ENCODE assay signal across 22 mouse cellular contexts in the genomic region with DNA sequence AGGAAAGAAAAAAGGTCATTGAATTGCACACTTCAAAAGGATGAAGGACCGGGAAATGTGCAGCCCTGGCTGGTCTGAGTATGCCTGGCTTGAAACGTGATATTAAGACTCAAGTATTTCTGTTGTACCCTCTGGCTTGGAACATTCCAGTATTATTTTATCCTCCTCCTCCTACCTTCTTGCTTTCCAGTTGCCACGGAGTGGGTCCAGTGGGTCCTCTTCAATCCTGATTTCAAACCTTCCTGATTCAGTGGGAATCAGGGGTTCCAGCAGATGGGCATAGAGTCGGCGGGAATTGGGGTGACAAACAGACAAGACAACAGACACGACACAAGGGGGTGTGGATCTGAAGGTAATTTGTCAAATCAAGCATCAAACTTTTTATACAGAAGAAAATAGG. TPM values are rescaled to one million over a fixed set of nuclear protein-coding genes. Genes with fewer than 3 reads are reported as not detected.
DNase-seq lines count a peak whose midpoint lies in the region; ATAC-seq and TF ChIP-seq lines count a peak whose summit lies in the region.
"Had no signal": no experiment of that assay in that cellular context is flagged by ENCODE, and none has a peak within 500 bp of the region (broad histone marks: within the 10 kb centered on the region; RNA-seq: fewer than 3 reads in every experiment).

No protein-coding gene starts in this region.

- TF ChIP-seq CTCF in G1E (IDR thresholded peaks at IDR 0.05; ENCODE audit: low read depth, low read length), result no peak

- DNase-seq in heart, embryonic 10.5 days (ENCODE audit: low spot score), result peak; percentile 66
- no peak for DNase-seq in heart, postnatal 14 days
- DNase-seq in G1E (ENCODE audit: low spot score), result no peak
- no peak for DNase-seq in lung, postnatal 4 days
- DNase-seq: adrenal gland, adult 8-10 months; adrenal gland, postnatal 36 days; cerebellum, adult 11 months; cerebellum, adult 8-10 months; cerebellum, postnatal 14 days; embryo, embryonic 11 days; forebrain, postnatal 0 days; gastrocnemius, postnatal 25 days had no signal

- intact Hi-C loops in heart, postnatal 14 days (cut with DNase I), result loop anchor here (5.0 kb wide), 1 partner anchor 40 kb away; no protein-coding TSS in a partner anchor

- no peak for ATAC-seq in G1E (ENCODE audit: extremely low read depth, insufficient number of reproducible peaks, low FRiP score, poor library complexity, severe bottlenecking)
- ATAC-seq in liver, embryonic 12.5 days, result no peak
- ATAC-seq in liver, embryonic 16.5 days (ENCODE audit: low read depth), result no peak
- no peak for ATAC-seq in megakaryocyte progenitor cell, adult 5-6 weeks (replicated peaks; ENCODE audit: poor library complexity)
- ATAC-seq: forebrain, embryonic 13.5 days; forebrain, postnatal 0 days had no signal

- H3K27ac ChIP-seq in heart, embryonic 10.5 days, result 0 out of 2 replicates have a peak overlapping the region, but pooled peaks have one; percentile 42
- H3K27ac ChIP-seq in liver, embryonic 12.5 days, result peak overlapping the region; percentile 97
- H3K27ac ChIP-seq in liver, embryonic 16.5 days (ENCODE audit: low read length), result peak overlapping the region; percentile 97
- H3K27ac ChIP-seq: embryonic facial prominence, embryonic 12.5 days; forebrain, embryonic 13.5 days; heart, embryonic 15.5 days; hindbrain, embryonic 10.5 days; hindbrain, embryonic 14.5 days had no signal

- 80% methylated on average over 6 of the region's 6 CpGs for WGBS in heart, embryonic 10.5 days
- WGBS in liver, embryonic 12.5 days (ENCODE audit: insufficient replicate concordance), result 73% methylated on average over 6 of the region's 6 CpGs
- 73% methylated on average over 6 of the region's 6 CpGs for WGBS in liver, embryonic 16.5 days (ENCODE audit: insufficient replicate concordance)

- no peaks in the 10 kb centered on the region for H3K27me3 ChIP-seq in heart, embryonic 10.5 days (ENCODE audit: insufficient read depth, poor library complexity, severe bottlenecking)
- no peaks in the 10 kb centered on the region for H3K27me3 ChIP-seq in G1E (ENCODE audit: insufficient read depth, low read length)
- H3K27me3 ChIP-seq in liver, embryonic 12.5 days (replicated peaks), result no peaks in the 10 kb centered on the region
- no peaks in the 10 kb centered on the region for H3K27me3 ChIP-seq in liver, embryonic 16.5 days (ENCODE audit: control insufficient read depth, insufficient read depth, low read depth, low read length)
- H3K27me3 ChIP-seq: CH12.LX; embryonic facial prominence, embryonic 12.5 days; forebrain, embryonic 13.5 days; heart, embryonic 15.5 days had no signal

- no peak overlapping the region for H3K4me3 ChIP-seq in heart, embryonic 10.5 days
- H3K4me3 ChIP-seq in G1E (ENCODE audit: low read depth, low read length), result peak overlapping the region; percentile 28; the same call in 1 of the 2 replicates
- no peak overlapping the region for H3K4me3 ChIP-seq in liver, embryonic 12.5 days
- H3K4me3 ChIP-seq in liver, embryonic 16.5 days (ENCODE audit: low read depth, low read length), result no peak overlapping the region
- H3K4me3 ChIP-seq: embryonic facial prominence, embryonic 12.5 days; forebrain, embryonic 13.5 days; heart, embryonic 15.5 days; hindbrain, embryonic 10.5 days had no signal

- peak overlapping the region; percentile 72; the same call in 1 of the 2 replicates for H3K9ac ChIP-seq in liver, embryonic 12.5 days
- peak overlapping the region; percentile 41 for H3K9ac ChIP-seq in liver, embryonic 16.5 days (ENCODE audit: low read depth, low read length)
- H3K9ac ChIP-seq: embryonic facial prominence, embryonic 12.5 days; forebrain, embryonic 13.5 days; forebrain, postnatal 0 days; heart, embryonic 15.5 days; hindbrain, embryonic 14.5 days had no signal

- H3K4me1 ChIP-seq in heart, embryonic 10.5 days, result peaks cover 5% of the 10 kb centered on the region
- H3K4me1 ChIP-seq in G1E (ENCODE audit: insufficient read depth, low read depth, low read length), result peaks cover 69% of the 10 kb centered on the region
- peaks cover 83% of the 10 kb centered on the region for H3K4me1 ChIP-seq in liver, embryonic 12.5 days
- peaks cover 61% of the 10 kb centered on the region for H3K4me1 ChIP-seq in liver, embryonic 16.5 days (ENCODE audit: control insufficient read depth, low read depth, low read length)

- peak overlapping the region; percentile 69 for H3K4me2 ChIP-seq in liver, embryonic 12.5 days
- H3K4me2 ChIP-seq in liver, embryonic 16.5 days (ENCODE audit: low read depth, low read length), result peak overlapping the region; percentile 46
- H3K4me2 ChIP-seq: embryonic facial prominence, embryonic 12.5 days; forebrain, embryonic 13.5 days; heart, embryonic 11.5 days; heart, embryonic 15.5 days; hindbrain, embryonic 14.5 days had no signal

- H3K36me3 ChIP-seq in heart, embryonic 10.5 days, result no peaks in the 10 kb centered on the region
- peaks cover 2% of the 10 kb centered on the region for H3K36me3 ChIP-seq in G1E (replicated peaks)
- no peaks in the 10 kb centered on the region for H3K36me3 ChIP-seq in liver, embryonic 12.5 days
- no peaks in the 10 kb centered on the region for H3K36me3 ChIP-seq in liver, embryonic 16.5 days (ENCODE audit: control insufficient read depth, insufficient read depth)
- H3K36me3 ChIP-seq: embryonic facial prominence, embryonic 12.5 days; heart, embryonic 15.5 days; hindbrain, embryonic 10.5 days had no signal

- no peaks in the 10 kb centered on the region for H3K9me3 ChIP-seq in heart, embryonic 10.5 days
- no peaks in the 10 kb centered on the region for H3K9me3 ChIP-seq in G1E (replicated peaks)
- no peaks in the 10 kb centered on the region for H3K9me3 ChIP-seq in liver, embryonic 12.5 days (replicated peaks)
- H3K9me3 ChIP-seq in liver, embryonic 16.5 days (replicated peaks; ENCODE audit: control insufficient read depth, low read length), result no peaks in the 10 kb centered on the region
- H3K9me3 ChIP-seq: embryonic facial prominence, embryonic 12.5 days; forebrain, embryonic 13.5 days; heart, embryonic 15.5 days; hindbrain, embryonic 10.5 days had no signal

RNA-seq across cellular contexts. Expression of a gene that starts 24.4 kb away (rescaled TPM):
- 22.4 and 23.3 TPM in 2 replicates for polyA plus RNA-seq in heart, embryonic 10.5 days (2016; fragmentation: Nextera tagmentation; extraction: Ambion mirVana)
- total RNA-seq in heart, postnatal 14 days (2021), result 10 to 100 TPM; 17.9 to 18.7 TPM
- total RNA-seq in G1E (2014; fragmentation: Nextera tagmentation) (115 and 130 TPM in 2 replicates), G1E (2017) (29.4 and 37.4 TPM in 2 replicates)
- 18.6 and 20.5 TPM in 2 replicates for polyA plus RNA-seq in G1E (2012)
- 21.0 and 22.9 TPM in 2 replicates for polyA plus RNA-seq in liver, embryonic 12.5 days (2016; fragmentation: Nextera tagmentation; extraction: Ambion mirVana)
- 16.0 TPM in 2 replicates for polyA plus RNA-seq in liver, embryonic 16.5 days (2015; fragmentation: Nextera tagmentation; extraction: Ambion mirVana)
- 21.0 and 32.8 TPM in 2 replicates for total RNA-seq in megakaryocyte progenitor cell, adult 5-6 weeks (2015)
- 15.0 and 25.4 TPM in 2 replicates for total RNA-seq in megakaryocyte progenitor cell, adult 5-6 weeks (2017)

RNA-seq across cellular contexts. Expression of a gene that starts 34.9 kb away (rescaled TPM):
- polyA plus RNA-seq in heart, embryonic 10.5 days (2016; fragmentation: Nextera tagmentation; extraction: Ambion mirVana), result 24.8 and 30.2 TPM in 2 replicates
- total RNA-seq in heart, postnatal 14 days (2021), result 10 to 100 TPM; 10.9 to 13.0 TPM
- total RNA-seq in G1E (2014; fragmentation: Nextera tagmentation), result 28.4 and 35.4 TPM in 2 replicates
- total RNA-seq in G1E (2017), result 38.6 and 43.8 TPM in 2 replicates
- 13.6 and 15.4 TPM in 2 replicates for polyA plus RNA-seq in G1E (2012)
- 23.1 and 24.1 TPM in 2 replicates for polyA plus RNA-seq in liver, embryonic 12.5 days (2016; fragmentation: Nextera tagmentation; extraction: Ambion mirVana)
- 11.0 and 12.9 TPM in 2 replicates for polyA plus RNA-seq in liver, embryonic 16.5 days (2015; fragmentation: Nextera tagmentation; extraction: Ambion mirVana)
- 35.8 and 37.3 TPM in 2 replicates for total RNA-seq in megakaryocyte progenitor cell, adult 5-6 weeks (2015)
- total RNA-seq in megakaryocyte progenitor cell, adult 5-6 weeks (2017), result 36.1 and 44.1 TPM in 2 replicates

RNA-seq across cellular contexts. Expression of a gene that starts 43.0 kb away (rescaled TPM):
- 187 and 211 TPM in 2 replicates for polyA plus RNA-seq in heart, embryonic 10.5 days (2016; fragmentation: Nextera tagmentation; extraction: Ambion mirVana)
- total RNA-seq in heart, postnatal 14 days (2021), result 10 to 100 TPM; 54.5 to 56.1 TPM
- total RNA-seq in G1E (2014; fragmentation: Nextera tagmentation) (176 and 198 TPM in 2 replicates), G1E (2017) (106 and 113 TPM in 2 replicates)
- 30.9 and 31.6 TPM in 2 replicates for polyA plus RNA-seq in G1E (2012)
- 140 and 142 TPM in 2 replicates for polyA plus RNA-seq in liver, embryonic 12.5 days (2016; fragmentation: Nextera tagmentation; extraction: Ambion mirVana)
- polyA plus RNA-seq in liver, embryonic 16.5 days (2015; fragmentation: Nextera tagmentation; extraction: Ambion mirVana), result 76.6 and 88.9 TPM in 2 replicates
- 99.7 and 101 TPM in 2 replicates for total RNA-seq in megakaryocyte progenitor cell, adult 5-6 weeks (2015)
- total RNA-seq in megakaryocyte progenitor cell, adult 5-6 weeks (2017), result 129 and 133 TPM in 2 replicates

Comparison
In these comparisons a context has a peak if more than half of its experiments do, and no peak if none do; other contexts are left out.
1. H3K27ac ChIP-seq: peak in every context shown above with its lines; median percentile 97 in liver, embryonic 12.5 days; 97 in liver, embryonic 16.5 days; 42 in heart, embryonic 10.5 days.